Mouse (Mus musculus) cerebellum, adult 2 months (tissue): ENCODE results near the gene Gm10840. TPM values are rescaled to one million over a fixed set of nuclear protein-coding genes. Genes with fewer than 3 reads are reported as not detected.

Experiments
- DNase-seq, 2 experiments: peaks; one replicate each; pipeline ENCODE4 v3.0.0; 2021
- H3K27ac ChIP-seq: fragments of 200-500 bp; 2 replicates; pipeline ENCODE4 v1.5.1; 2012; ENCODE audit warnings: low read length, control low read depth, inconsistent platforms; ENCODE audit not compliant: insufficient read depth
- H3K27me3 ChIP-seq: fragments of 200-500 bp; 2 replicates; pipeline ENCODE4 v1.6.1; 2012; ENCODE audit warnings: inconsistent platforms, mild to moderate bottlenecking, low read length, moderate library complexity; ENCODE audit not compliant: control insufficient read depth, insufficient read depth
- H3K4me1 ChIP-seq: fragments of 200-500 bp; 2 replicates; pipeline ENCODE4 v1.6.1; 2011; ENCODE audit warnings: low read length; ENCODE audit not compliant: control insufficient read depth, insufficient read depth
- H3K4me3 ChIP-seq: fragments of 200-500 bp; replicated peaks from 2 replicates; pipeline ENCODE3; 2011; ENCODE audit warnings: mild to moderate bottlenecking, low read depth, low read length, control low read depth; ENCODE audit not compliant: insufficient read depth
- CTCF ChIP-seq: fragments of 200-500 bp; IDR thresholded peaks from 2 replicates; pipeline ENCODE4 v1.5.1; 2011; ENCODE audit warnings: low read depth, mild to moderate bottlenecking, control low read depth, low read length, moderate library complexity, borderline replicate concordance; ENCODE audit not compliant: insufficient read depth
- POLR2A ChIP-seq: fragments of 200-500 bp; IDR thresholded peaks from 2 replicates; pipeline ENCODE4 v1.6.1; 2011; ENCODE audit warnings: low read length, control low read depth, borderline replicate concordance; ENCODE audit not compliant: insufficient read depth
- WGBS: fragments of 180-500 bp; shearing (Covaris S2); methylation state at CpG from one replicate; pipeline ENCODE4 v1.1.7; 2018; 5-methylcytosine and 5-hydroxymethylcytosine counted together
- polyA plus RNA-seq: library from polyadenylated mRNA; depleted of rRNA; stranded (reverse); fragments of >200 nt; gene quantifications from 2 replicates; pipeline ENCODE4 v1.2.3, GENCODE M21; 2012

Gm10840 gene
- polyA plus RNA-seq, 1 experiment, result not detected

DNA sequence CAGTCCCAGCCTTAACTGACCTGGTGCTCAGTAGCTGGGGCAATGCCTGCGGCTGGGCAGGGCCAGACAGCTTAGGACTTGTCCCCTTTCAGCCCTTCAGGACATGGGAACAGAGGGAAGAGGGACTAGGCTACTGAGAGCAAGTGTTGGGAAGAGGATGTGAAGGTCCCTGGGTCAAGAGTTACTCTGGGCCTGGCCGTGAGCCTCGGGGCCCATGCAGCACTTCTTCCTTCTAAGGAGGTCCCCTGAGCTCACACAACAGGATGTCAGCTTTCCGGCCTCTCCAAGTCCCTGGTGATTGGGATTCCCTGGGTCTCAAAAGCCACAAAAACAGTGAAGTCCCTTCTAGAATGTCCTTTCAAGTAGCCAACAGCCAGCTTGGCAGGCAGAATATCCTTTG, 2.9 kb downstream of the Gm10840 start:
- WGBS, result 94% methylated on average over 4 of the region's 4 CpGs
- H3K27ac ChIP-seq, result no peak overlapping the region
- H3K4me1 ChIP-seq, result peaks cover 16% of the 10 kb centered on the region; the same call in 1 of the 2 replicates
- TF ChIP-seq POLR2A, result no peak
- no peak for TF ChIP-seq CTCF
- peak in 1 of 2 experiments; percentile 13 for DNase-seq
- H3K27me3 ChIP-seq, result no peaks in the 10 kb centered on the region
- no peak overlapping the region for H3K4me3 ChIP-seq

DNA sequence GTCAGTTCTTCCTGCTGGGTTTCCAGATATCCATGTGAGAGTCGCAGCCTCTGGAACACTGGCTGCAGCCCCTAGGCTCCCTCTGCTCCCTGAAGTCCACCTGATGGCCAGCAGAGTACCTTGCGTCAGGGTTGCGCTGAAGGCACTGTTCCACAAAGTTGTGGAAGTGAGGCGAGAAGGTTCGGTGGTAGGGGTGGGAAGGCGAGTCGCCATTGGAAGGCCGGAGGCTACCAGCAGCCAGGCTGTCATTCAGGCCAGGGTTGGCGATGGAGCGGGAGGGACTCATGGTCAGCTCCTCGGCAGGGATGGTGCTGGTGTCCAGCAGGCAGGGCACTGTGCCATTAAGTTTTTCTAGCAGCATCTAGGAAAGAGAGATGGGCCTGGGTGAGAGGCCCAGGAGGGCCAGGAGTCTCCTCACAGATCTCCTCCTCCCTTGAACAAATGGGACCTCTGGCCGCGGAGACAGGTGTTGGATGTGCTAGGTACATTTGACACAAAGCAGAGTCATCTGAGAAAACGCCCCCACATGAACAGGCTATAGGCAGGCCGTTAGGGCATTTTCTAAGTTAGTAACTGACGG, 4.0 kb downstream of the Gm10840 start:
- WGBS, result 78% methylated on average over 16 of the region's 16 CpGs
- Histone ChIP-seq H3K4me3 (no peak overlapping the region), H3K4me1 (peaks cover 8% of the 10 kb centered on the region; the same call in 1 of the 2 replicates), H3K27me3 (no peaks in the 10 kb centered on the region), H3K27ac (no peak overlapping the region)
- DNase-seq, result no peak
- TF ChIP-seq CTCF (no peak), POLR2A (no peak)

DNA sequence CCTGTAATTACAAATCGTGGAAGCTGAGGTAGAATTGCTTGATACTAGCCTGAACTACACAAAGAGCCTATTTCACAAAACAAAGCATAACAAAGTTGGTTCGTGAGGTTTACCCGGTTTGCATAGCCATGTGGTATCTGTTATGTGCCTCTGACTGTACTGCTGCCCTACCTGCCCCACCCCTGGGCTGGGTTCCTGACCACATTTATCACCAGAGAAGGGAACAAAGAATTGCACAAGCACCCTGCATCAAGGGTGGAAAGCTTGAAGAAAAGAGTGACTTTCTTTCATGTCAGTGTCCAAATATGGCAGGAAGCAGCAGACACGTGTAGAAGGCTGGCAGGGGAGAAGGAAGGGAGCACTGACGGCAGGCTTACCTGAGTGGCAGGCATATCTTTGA, 6.8 kb downstream of the Gm10840 start:
- no peak for TF ChIP-seq CTCF
- TF ChIP-seq POLR2A, result no peak
- Histone ChIP-seq H3K27me3 (no peaks in the 10 kb centered on the region), H3K27ac (no peak overlapping the region), H3K4me1 (no peaks in the 10 kb centered on the region), H3K4me3 (no peak overlapping the region)
- WGBS, result 91% methylated on average over 5 of the region's 5 CpGs
- no peak for DNase-seq

DNA sequence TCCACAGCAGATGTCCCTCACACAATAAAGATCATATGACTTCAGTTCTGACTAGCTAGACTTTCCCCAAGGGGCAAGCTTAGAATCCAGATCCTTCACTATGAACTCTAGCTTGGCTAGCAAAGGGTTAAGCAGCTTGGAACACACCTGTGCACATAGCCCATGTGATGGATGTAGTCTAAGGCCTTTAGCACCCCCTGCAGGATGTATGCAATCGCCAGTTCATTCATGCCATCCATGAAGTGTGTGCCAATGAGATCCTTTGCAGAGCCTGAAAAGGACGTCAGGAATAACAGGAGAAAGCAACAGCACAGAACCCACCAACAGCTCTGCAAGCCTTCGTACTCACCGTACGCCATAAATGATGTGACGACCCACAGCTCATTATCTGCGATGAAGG, 10.2 kb downstream of the Gm10840 start:
- no peak overlapping the region for H3K4me3 ChIP-seq
- TF ChIP-seq CTCF (0 out of 2 replicates have a peak, but pooled peaks have one; percentile 3), POLR2A (no peak)
- WGBS, result 74% methylated on average over 7 of the region's 7 CpGs

DNA sequence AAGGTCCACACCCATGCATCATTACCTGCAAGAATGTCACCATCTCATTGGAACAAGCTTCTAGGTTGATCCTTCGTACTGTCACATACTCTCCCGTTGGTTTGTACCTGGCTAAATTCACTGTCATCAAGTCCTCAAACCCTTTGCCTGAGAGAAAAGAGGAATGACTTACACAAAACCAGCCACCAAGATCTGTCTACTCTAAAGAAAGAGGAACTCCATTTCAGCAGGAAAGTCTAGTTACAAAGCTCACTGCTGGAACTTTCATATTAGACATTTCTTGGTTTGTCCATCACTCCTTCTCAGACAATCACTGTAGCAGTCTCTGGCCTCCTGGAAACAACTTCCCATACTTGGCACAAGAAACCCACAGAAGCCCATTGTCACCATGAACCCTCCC, 12.6 kb downstream of the Gm10840 start:
- 92% methylated on average over 2 of the region's 2 CpGs for WGBS
- Histone ChIP-seq H3K27me3 (no peaks in the 10 kb centered on the region), H3K4me1 (peaks cover 22% of the 10 kb centered on the region), H3K4me3 (no peak overlapping the region), H3K27ac (no peak overlapping the region)
- DNase-seq, result no peak
- no peak for TF ChIP-seq POLR2A
- TF ChIP-seq CTCF, result no peak

More for the DNA sequence above, 10.2 kb downstream of the Gm10840 start:
- Histone ChIP-seq H3K27ac (no peak overlapping the region), H3K4me1 (peaks cover 17% of the 10 kb centered on the region), H3K27me3 (no peaks in the 10 kb centered on the region)
- DNase-seq, result no peak

GRCm38 (mm10) chr11:106174372-106174771, 13.7 kb downstream of the Gm10840 start:
- no peak for TF ChIP-seq POLR2A
- no peak for TF ChIP-seq CTCF
- H3K4me3 ChIP-seq, result no peak overlapping the region
- WGBS, result 42% methylated on average over 5 of the region's 5 CpGs
- H3K4me1 ChIP-seq, result peaks cover 30% of the 10 kb centered on the region
- peak overlapping the region; percentile 33 for H3K27ac ChIP-seq
- no peaks in the 10 kb centered on the region for H3K27me3 ChIP-seq
- peak; percentile 73 to 79 for DNase-seq

DNA sequence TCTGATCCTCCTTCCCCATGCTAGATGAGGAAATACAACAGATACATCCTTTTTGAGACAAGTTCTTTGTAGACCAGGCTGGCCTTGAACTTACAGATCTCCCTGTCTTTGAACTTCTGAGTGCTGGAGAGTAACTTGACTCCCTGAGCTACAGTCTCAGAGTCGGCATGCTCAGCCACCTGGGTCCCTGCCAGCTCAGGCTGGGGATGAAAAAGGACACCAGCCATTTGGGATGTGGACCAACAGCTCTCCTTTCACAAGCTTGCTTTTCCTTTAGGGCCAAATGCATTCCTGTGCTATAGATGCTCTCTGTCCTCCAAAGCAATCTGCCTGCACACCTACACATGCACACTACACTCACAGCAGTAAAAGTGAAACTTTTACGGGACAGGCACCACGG, 14.4 kb downstream of the Gm10840 start:
- Histone ChIP-seq H3K27me3 (no peaks in the 10 kb centered on the region), H3K4me3 (no peak overlapping the region), H3K4me1 (peaks cover 31% of the 10 kb centered on the region), H3K27ac (peak overlapping the region; percentile 33; the same call in 1 of the 2 replicates)
- WGBS, result 44% methylated on average over 3 of the region's 3 CpGs
- peak; percentile 72 to 79 for DNase-seq
- TF ChIP-seq CTCF (no peak), POLR2A (no peak)

GRCm38 (mm10) chr11:106176372-106176771, 15.7 kb downstream of the Gm10840 start:
- 94% methylated on average over 5 of the region's 5 CpGs for WGBS

More at GRCm38 (mm10) chr11:106176372-106176771, 15.7 kb downstream of the Gm10840 start:
- H3K27ac ChIP-seq, result no peak overlapping the region
- no peaks in the 10 kb centered on the region for H3K27me3 ChIP-seq
- H3K4me1 ChIP-seq, result peaks cover 44% of the 10 kb centered on the region
- no peak for TF ChIP-seq CTCF
- no peak for TF ChIP-seq POLR2A
- no peak for DNase-seq
- H3K4me3 ChIP-seq, result no peak overlapping the region
